Mouse (Mus musculus) MEL (cell line): ENCODE data around the gene Tomm40. TPM values are rescaled to one million over a fixed set of nuclear protein-coding genes. Genes with fewer than 3 reads are reported as not detected.
A peak's percentile ranks its signal among the peaks of the same experiment; 100 is the strongest.

Source experiments
- DNase-seq: peaks from one replicate; pipeline ENCODE4 v3.0.0; 2011; ENCODE audit warnings: low read depth, low spot score
- H3K27ac ChIP-seq: 2 replicates; pipeline ENCODE4 v1.5.1; 2012; ENCODE audit warnings: low read depth, mild to moderate bottlenecking, control low read depth, low read length, moderate library complexity; ENCODE audit not compliant: control insufficient read depth
- H3K27me3 ChIP-seq, 2 experiments: fragments of 150-350 bp in 1 of 2; sonication (generic) in 1 of 2; 2 replicates each; pipeline ENCODE4 v1.6.1; 2012; ENCODE audit warnings: low read length in 2 of 2, mild to moderate bottlenecking in 2 of 2, improper control_type of control experiment in 1 of 2, moderate library complexity in 1 of 2; ENCODE audit not compliant: insufficient read depth in 2 of 2, control insufficient read depth in 1 of 2
- H3K36me3 ChIP-seq, 2 experiments: 2 replicates each; pipeline ENCODE4 v1.6.1; 2012 to 2014; ENCODE audit warnings: low read length in 2 of 2, improper control_type of control experiment in 1 of 2, inconsistent platforms in 1 of 2, mild to moderate bottlenecking in 1 of 2; ENCODE audit not compliant: insufficient read depth in 2 of 2, control insufficient read depth in 1 of 2
- H3K4me1 ChIP-seq, 2 experiments: fragments of 150-350 bp in 1 of 2; sonication (generic) in 1 of 2; 2 replicates each; pipeline ENCODE4 v1.6.1; 2012; ENCODE audit warnings: low read length in 2 of 2, improper control_type of control experiment in 1 of 2, mild to moderate bottlenecking in 1 of 2; ENCODE audit not compliant: insufficient read depth in 2 of 2, control insufficient read depth in 1 of 2
- H3K4me3 ChIP-seq, 2 experiments: fragments of 150-350 bp in 1 of 2; sonication (generic) in 1 of 2; 2 replicates each; pipeline ENCODE4 v1.5.1; 2012; ENCODE audit warnings: low read depth in 2 of 2, low read length in 2 of 2, mild to moderate bottlenecking in 2 of 2, moderate library complexity in 2 of 2, control low read depth in 1 of 2, improper control_type of control experiment in 1 of 2; ENCODE audit not compliant: control insufficient read depth in 1 of 2, insufficient read depth in 1 of 2
- H3K79me2 ChIP-seq: 2 replicates; pipeline ENCODE4 v1.6.1; 2012; ENCODE audit warnings: mild to moderate bottlenecking, low read length, moderate library complexity; ENCODE audit not compliant: control insufficient read depth, poor library complexity, insufficient read depth
- H3K9ac ChIP-seq: 2 replicates; pipeline ENCODE4 v1.6.1; 2012; ENCODE audit warnings: low read depth, mild to moderate bottlenecking, control low read depth, low read length, moderate library complexity; ENCODE audit not compliant: control insufficient read depth, poor library complexity, severe bottlenecking
- H3K9me3 ChIP-seq: fragments of 150-350 bp; sonication (generic); replicated peaks from 2 replicates; pipeline ENCODE4 v1.6.1; 2012; ENCODE audit warnings: mild to moderate bottlenecking, low read length, improper control_type of control experiment, moderate library complexity; ENCODE audit not compliant: insufficient read depth
- BHLHE40 ChIP-seq: IDR thresholded peaks from 2 replicates; pipeline ENCODE4 v1.6.1; 2012; ENCODE audit warnings: low read depth, mild to moderate bottlenecking, inconsistent platforms, low read length, improper control_type of control experiment, borderline replicate concordance
- CHD1 ChIP-seq: IDR thresholded peaks from 2 replicates; pipeline ENCODE4 v1.6.1; 2012; ENCODE audit warnings: low read depth, mild to moderate bottlenecking, inconsistent platforms, low read length, improper control_type of control experiment
- CTCF ChIP-seq, 3 experiments: IDR thresholded peaks in 2 of 3; conservative IDR thresholded peaks in 1 of 3; 2 replicates each; pipeline ENCODE4 v1.5.1; 2011 to 2012; ENCODE audit warnings: low read length in 3 of 3, low read depth in 2 of 3, mild to moderate bottlenecking in 2 of 3, improper control_type of control experiment in 1 of 3, inconsistent platforms in 1 of 3, mixed read lengths in 1 of 3, moderate library complexity in 1 of 3; ENCODE audit not compliant: control insufficient read depth in 1 of 3, insufficient read depth in 1 of 3, poor library complexity in 1 of 3, severe bottlenecking in 1 of 3
- E2F4 ChIP-seq: IDR thresholded peaks from 2 replicates; pipeline ENCODE4 v1.6.1; 2011; ENCODE audit warnings: low read depth, low read length, improper control_type of control experiment, borderline replicate concordance
- ELF1 ChIP-seq: IDR thresholded peaks from 2 replicates; pipeline ENCODE4 v1.6.1; 2014; ENCODE audit warnings: low read depth, mild to moderate bottlenecking, inconsistent platforms, low read length, improper control_type of control experiment, moderate library complexity
- EP300 ChIP-seq, 2 experiments: IDR thresholded peaks; 2 replicates each; pipeline ENCODE4 v1.6.1; 2011; ENCODE audit warnings: improper control_type of control experiment in 2 of 2, low read length in 2 of 2, low read depth in 1 of 2, mild to moderate bottlenecking in 1 of 2
- ETS1 ChIP-seq: IDR thresholded peaks from 2 replicates; pipeline ENCODE4 v1.6.1; 2012; ENCODE audit warnings: low read depth, mild to moderate bottlenecking, inconsistent platforms, low read length, improper control_type of control experiment, moderate library complexity
- GABPA ChIP-seq: IDR thresholded peaks from 2 replicates; pipeline ENCODE4 v1.6.1; 2012; ENCODE audit warnings: low read depth, mild to moderate bottlenecking, inconsistent platforms, low read length, improper control_type of control experiment, moderate library complexity
- GATA1 ChIP-seq: IDR thresholded peaks from 2 replicates; pipeline ENCODE4 v1.6.1; 2011; ENCODE audit warnings: low read depth, low read length, improper control_type of control experiment
- HCFC1 ChIP-seq: IDR thresholded peaks from 2 replicates; pipeline ENCODE4 v1.6.1; 2012; ENCODE audit warnings: low read depth, mild to moderate bottlenecking, inconsistent platforms, low read length, improper control_type of control experiment, moderate library complexity
- JUND ChIP-seq: IDR thresholded peaks from 2 replicates; pipeline ENCODE4 v1.6.1; 2011; ENCODE audit warnings: low read depth, mild to moderate bottlenecking, improper control_type of control experiment, low read length
- KAT2A ChIP-seq: conservative IDR thresholded peaks from 2 replicates; pipeline ENCODE4 v1.6.1; 2012; ENCODE audit warnings: low read depth, low read length, improper control_type of control experiment, inconsistent platforms
- MAFK ChIP-seq: IDR thresholded peaks from 2 replicates; pipeline ENCODE4 v1.6.1; 2011; ENCODE audit warnings: low read depth, mild to moderate bottlenecking, low read length, improper control_type of control experiment, borderline replicate concordance
- MAX ChIP-seq: IDR thresholded peaks from 2 replicates; pipeline ENCODE4 v1.6.1; 2011; ENCODE audit warnings: low read length, improper control_type of control experiment
- MAZ ChIP-seq: IDR thresholded peaks from 2 replicates; pipeline ENCODE4 v1.6.1; 2012; ENCODE audit warnings: low read depth, mild to moderate bottlenecking, inconsistent platforms, low read length, improper control_type of control experiment
- MEF2A ChIP-seq: IDR thresholded peaks from 2 replicates; pipeline ENCODE4 v1.6.1; 2014; ENCODE audit warnings: low read depth, mild to moderate bottlenecking, inconsistent platforms, low read length, improper control_type of control experiment; ENCODE audit not compliant: poor library complexity, insufficient replicate concordance, severe bottlenecking; ENCODE audit errors: extremely low read depth
- MXI1 ChIP-seq: IDR thresholded peaks from 2 replicates; pipeline ENCODE4 v1.6.1; 2011; ENCODE audit warnings: mild to moderate bottlenecking, low read depth, low read length, improper control_type of control experiment
- MYB ChIP-seq: IDR thresholded peaks from 2 replicates; pipeline ENCODE4 v1.6.1; 2011; ENCODE audit warnings: mild to moderate bottlenecking, low read depth, low read length, improper control_type of control experiment
- MYC ChIP-seq: IDR thresholded peaks from 2 replicates; pipeline ENCODE4 v1.6.1; 2011; ENCODE audit warnings: low read depth, mild to moderate bottlenecking, low read length, improper control_type of control experiment, moderate library complexity
- NELFE ChIP-seq: IDR thresholded peaks from 2 replicates; pipeline ENCODE4 v1.6.1; 2011; ENCODE audit warnings: low read depth, low read length, improper control_type of control experiment
- NRF1 ChIP-seq: IDR thresholded peaks from 2 replicates; pipeline ENCODE4 v1.6.1; 2014; ENCODE audit warnings: low read depth, mild to moderate bottlenecking, inconsistent platforms, low read length, improper control_type of control experiment, moderate library complexity; ENCODE audit not compliant: poor library complexity, insufficient read depth, severe bottlenecking
- POLR2A ChIP-seq, 2 experiments: IDR thresholded peaks; 2 replicates each; pipeline ENCODE4 v1.6.1; 2011 to 2012; ENCODE audit warnings: low read length in 2 of 2, mild to moderate bottlenecking in 2 of 2, control low read depth in 1 of 2, improper control_type of control experiment in 1 of 2, low read depth in 1 of 2, moderate library complexity in 1 of 2; ENCODE audit not compliant: control insufficient read depth in 1 of 2, insufficient read depth in 1 of 2, poor library complexity in 1 of 2
- POLR2AphosphoS2 ChIP-seq: IDR thresholded peaks from 2 replicates; pipeline ENCODE4 v1.6.1; 2011; ENCODE audit warnings: low read length, improper control_type of control experiment
- POLR2AphosphoS5 ChIP-seq: IDR thresholded peaks from 2 replicates; pipeline ENCODE4 v1.6.1; 2012; ENCODE audit warnings: low read depth, borderline replicate concordance, mild to moderate bottlenecking, inconsistent platforms, low read length, moderate library complexity, mixed read lengths
- RAD21 ChIP-seq: IDR thresholded peaks from 2 replicates; pipeline ENCODE4 v1.6.1; 2011; ENCODE audit warnings: mild to moderate bottlenecking, low read depth, low read length, improper control_type of control experiment
- RCOR1 ChIP-seq: IDR thresholded peaks from 2 replicates; pipeline ENCODE4 v1.6.1; 2012; ENCODE audit warnings: low read depth, mild to moderate bottlenecking, inconsistent platforms, low read length, improper control_type of control experiment
- SIN3A ChIP-seq: IDR thresholded peaks from 2 replicates; pipeline ENCODE4 v1.6.1; 2012; ENCODE audit warnings: low read length, improper control_type of control experiment, inconsistent platforms
- SMC3 ChIP-seq: IDR thresholded peaks from 2 replicates; pipeline ENCODE4 v1.6.1; 2011; ENCODE audit warnings: low read depth, low read length, improper control_type of control experiment
- TAL1 ChIP-seq: IDR thresholded peaks from 2 replicates; pipeline ENCODE4 v1.6.1; 2012; ENCODE audit warnings: mild to moderate bottlenecking, inconsistent platforms, low read length, moderate library complexity, mixed read lengths
- TBP ChIP-seq: IDR thresholded peaks from 2 replicates; pipeline ENCODE4 v1.8.0; 2011; ENCODE audit warnings: low read depth, low read length, improper control_type of control experiment
- TCF12 ChIP-seq: IDR thresholded peaks from 2 replicates; pipeline ENCODE4 v1.6.1; 2014; ENCODE audit warnings: low read depth, mild to moderate bottlenecking, inconsistent platforms, low read length, improper control_type of control experiment, moderate library complexity
- UBTF ChIP-seq: IDR thresholded peaks from 2 replicates; pipeline ENCODE4 v1.6.1; 2012; ENCODE audit warnings: low read depth, mild to moderate bottlenecking, inconsistent platforms, low read length, improper control_type of control experiment, moderate library complexity, borderline replicate concordance; ENCODE audit not compliant: insufficient read depth
- USF1 ChIP-seq: IDR thresholded peaks from 2 replicates; pipeline ENCODE4 v1.6.1; 2014; ENCODE audit warnings: low read depth, mild to moderate bottlenecking, inconsistent platforms, low read length, improper control_type of control experiment, moderate library complexity
- USF2 ChIP-seq, 2 experiments: IDR thresholded peaks; 2 replicates each; pipeline ENCODE4 v1.6.1; 2011 to 2012; ENCODE audit warnings: improper control_type of control experiment in 2 of 2, low read length in 2 of 2, borderline replicate concordance in 1 of 2, inconsistent platforms in 1 of 2, low read depth in 1 of 2, mild to moderate bottlenecking in 1 of 2; ENCODE audit not compliant: insufficient read depth in 1 of 2
- ZC3H11A ChIP-seq: IDR thresholded peaks from 2 replicates; pipeline ENCODE4 v1.6.1; 2012; ENCODE audit warnings: low read depth, mild to moderate bottlenecking, inconsistent platforms, low read length, improper control_type of control experiment
- ZMIZ1 ChIP-seq: IDR thresholded peaks from 2 replicates; pipeline ENCODE4 v1.6.1; 2012; ENCODE audit warnings: low read depth, mild to moderate bottlenecking, inconsistent platforms, low read length, improper control_type of control experiment, moderate library complexity
- ZNF384 ChIP-seq: IDR thresholded peaks from 2 replicates; pipeline ENCODE4 v1.6.1; 2012; ENCODE audit warnings: low read depth, mild to moderate bottlenecking, inconsistent platforms, low read length, improper control_type of control experiment
- polyA plus RNA-seq, 2 experiments: library from polyadenylated mRNA; stranded (reverse) in 1 of 2; unstranded in 1 of 2; fragments of >175 nt in 1 of 2; fragments of >200 nt in 1 of 2; gene quantifications; 2 replicates each; pipeline versions ENCODE4 v1.2.1 to v1.2.4; 2012; ENCODE audit warnings: low replicate concordance in 2 of 2, low read depth in 1 of 2; ENCODE audit not compliant: insufficient read length in 2 of 2, insufficient read depth in 1 of 2, missing spikeins in 1 of 2
- total RNA-seq: library from RNA; depleted of rRNA; stranded (reverse); fragments of 300-350 nt; gene quantifications from 2 replicates; pipeline ENCODE4 v1.2.3, GENCODE M21; 2012

The Tomm40 gene
- total and polyA plus RNA-seq, 3 experiments, result 294 to 403 TPM; not detected in 1

- 0 out of 2 replicates have a peak, but pooled peaks have one; percentile 35 for TF ChIP-seq E2F4
- no peak for TF ChIP-seq CTCF (IDR thresholded peaks at IDR 0.05 in 2 of 3, conservative IDR thresholded peaks at IDR 0.05 in 1 of 3; ENCODE audit: control insufficient read depth in 1 of 3, insufficient read depth in 1 of 3, low read depth in 2 of 3, low read length in 3 of 3, poor library complexity in 1 of 3, severe bottlenecking in 1 of 3)
- TF ChIP-seq POLR2AphosphoS5, result no peak
- no peak for TF ChIP-seq USF2 (IDR thresholded peaks at IDR 0.05; ENCODE audit: borderline replicate concordance in 1 of 2, insufficient read depth in 1 of 2, low read depth in 1 of 2, low read length in 2 of 2)
- peak; percentile 48; the same call in 1 of the 2 replicates for TF ChIP-seq ELF1
- TF ChIP-seq RCOR1, result peak; percentile 97
- TF ChIP-seq GATA1, result peak; percentile 99
- TF ChIP-seq MAFK, result peak; percentile 81; the same call in 1 of the 2 replicates
- TF ChIP-seq MEF2A, result peak; percentile 66; the same call in 1 of the 2 replicates
- peak; percentile 97 to 99 for TF ChIP-seq EP300 (IDR thresholded peaks at IDR 0.05; ENCODE audit: low read depth in 1 of 2, low read length in 2 of 2)
- peak; percentile 75 for TF ChIP-seq MXI1
- TF ChIP-seq MAX, result no peak
- peak; percentile 89 for TF ChIP-seq ETS1
- no peak for TF ChIP-seq NRF1
- no peak for TF ChIP-seq UBTF
- TF ChIP-seq SMC3, result no peak
- TF ChIP-seq SIN3A, result peak; percentile 94
- no peak for TF ChIP-seq JUND
- 0 out of 2 replicates have a peak, but pooled peaks have one; percentile 44 for TF ChIP-seq NELFE
- no peak for TF ChIP-seq USF1
- TF ChIP-seq MYC, result no peak; the same call in 1 of the 2 replicates
- TF ChIP-seq BHLHE40, result peak; percentile 56; the same call in 1 of the 2 replicates
- no peak for TF ChIP-seq KAT2A
- TF ChIP-seq ZC3H11A, result no peak
- 0 out of 2 replicates have a peak, but pooled peaks have one; percentile 26 for TF ChIP-seq ZNF384
- TF ChIP-seq CHD1, result no peak
- TF ChIP-seq HCFC1, result peak; percentile 66
- TF ChIP-seq POLR2AphosphoS2, result peak; percentile 59
- peak; percentile 77 for TF ChIP-seq TAL1
- TF ChIP-seq ZMIZ1, result peak; percentile 68; the same call in 1 of the 2 replicates
- peak; percentile 79 for TF ChIP-seq MAZ
- TF ChIP-seq RAD21, result no peak
- TF ChIP-seq POLR2A (IDR thresholded peaks at IDR 0.05; ENCODE audit: control insufficient read depth in 1 of 2, insufficient read depth in 1 of 2, low read depth in 1 of 2, low read length in 2 of 2, poor library complexity in 1 of 2), result no peak; a peak in 1 of 4 replicates
- no peak for TF ChIP-seq TBP
- peak; percentile 95 for TF ChIP-seq MYB
- TF ChIP-seq GABPA, result no peak
- peak; percentile 97 for TF ChIP-seq TCF12
- Histone ChIP-seq H3K9me3 (no peaks in the 10 kb centered on the region), H3K4me3 (peak overlapping the region in 1 of 2 experiments; percentile 15; a peak in 1 of 4 replicates), H3K79me2 (no peaks in the 10 kb centered on the region), H3K4me1 (peaks cover 14 to 42% of the 10 kb centered on the region in 2 experiments), H3K27me3 (no peaks in the 10 kb centered on the region), H3K9ac (peak overlapping the region; percentile 65), H3K36me3 (peaks cover 0 to 40% of the 10 kb centered on the region in 2 experiments; a peak in 2 of 4 replicates), H3K27ac (peak overlapping the region; percentile 98)
- peak; percentile 82 for DNase-seq
Observed at GRCm38 (mm10) chr7:19695213-19695594, 20.0 kb downstream of the Tomm40 start.
